Mouse (Mus musculus) liver, embryonic 15.5 days (tissue): ENCODE measurements at regions not wholly inside any gene's neighbourhood (a gene's known extent, or its start where the extent isn't known, plus 50 kb on each side); places are given as distances from the start of the nearest gene placed in this dataset.

Experiments
- ATAC-seq: fragments of 200-750 bp; cut with Nextera tagmentation; 2 replicates; pipeline ENCODE4 v1.8.0; 2017; ENCODE audit warnings: moderate number of reproducible peaks, mild to moderate bottlenecking, moderate library complexity; ENCODE audit not compliant: insufficient read depth
- H3K27ac ChIP-seq: fragments of 300-500 bp; sonication (generic); replicated peaks from 2 replicates; pipeline ENCODE4 v1.5.1; 2015; ENCODE audit warnings: mild to moderate bottlenecking, inconsistent platforms
- H3K27me3 ChIP-seq: fragments of 300-500 bp; sonication (generic); 2 replicates; pipeline ENCODE4 v1.6.1; 2015; ENCODE audit warnings: mild to moderate bottlenecking, inconsistent platforms
- H3K36me3 ChIP-seq: fragments of 300-500 bp; sonication (generic); replicated peaks from 2 replicates; pipeline ENCODE4 v1.6.1; 2015; ENCODE audit warnings: moderate library complexity, mild to moderate bottlenecking, inconsistent platforms
- H3K4me1 ChIP-seq: fragments of 300-500 bp; sonication (generic); replicated peaks from 2 replicates; pipeline ENCODE4 v1.6.1; 2015; ENCODE audit warnings: inconsistent platforms
- H3K4me2 ChIP-seq: fragments of 300-500 bp; sonication (generic); 2 replicates; pipeline ENCODE4 v1.6.1; 2015; ENCODE audit warnings: moderate library complexity, mild to moderate bottlenecking, inconsistent platforms
- H3K4me3 ChIP-seq: fragments of 300-500 bp; sonication (generic); replicated peaks from 2 replicates; pipeline ENCODE4 v1.5.1; 2015; ENCODE audit warnings: mild to moderate bottlenecking, inconsistent platforms
- H3K9ac ChIP-seq: fragments of 300-500 bp; sonication (generic); 2 replicates; pipeline ENCODE4 v1.6.1; 2015; ENCODE audit warnings: moderate library complexity, mild to moderate bottlenecking, inconsistent platforms
- H3K9me3 ChIP-seq: fragments of 300-500 bp; sonication (generic); replicated peaks from 2 replicates; pipeline ENCODE4 v1.6.1; 2016; ENCODE audit warnings: inconsistent platforms
- WGBS: fragments of 180-500 bp; shearing (Covaris S2); methylation state at CpG from one replicate; pipeline ENCODE4 v1.1.7; 2015; ENCODE audit warnings: mixed read lengths; ENCODE audit not compliant: insufficient replicate concordance; 5-methylcytosine and 5-hydroxymethylcytosine counted together

DNA sequence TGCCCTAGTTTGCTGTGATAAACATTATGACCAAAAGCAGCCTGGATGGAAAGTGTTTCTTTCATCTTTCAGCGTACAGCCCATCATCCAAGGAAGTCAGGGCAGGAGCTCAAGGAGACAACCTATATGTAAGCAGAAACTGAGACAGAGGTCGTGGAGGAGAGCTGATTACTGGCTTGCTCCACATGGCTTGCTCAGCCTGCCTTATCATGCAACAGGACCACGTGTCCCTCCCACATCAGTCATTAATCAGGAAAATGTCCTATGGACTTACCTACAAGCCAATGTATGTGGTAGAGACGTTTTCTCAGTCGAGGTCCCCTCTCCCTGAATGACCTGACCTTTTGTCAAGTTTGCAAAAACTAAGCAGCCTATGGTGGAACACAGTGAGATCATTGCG lies 123.7 kb upstream of the Rnaseh2b start:
- 37% methylated on average over 6 of the region's 6 CpGs for WGBS
- Histone ChIP-seq H3K4me1 (no peaks in the 10 kb centered on the region), H3K9ac (no peak overlapping the region), H3K4me3 (no peak overlapping the region), H3K9me3 (no peaks in the 10 kb centered on the region), H3K27ac (no peak overlapping the region), H3K27me3 (no peaks in the 10 kb centered on the region), H3K36me3 (no peaks in the 10 kb centered on the region), H3K4me2 (no peak overlapping the region)
- ATAC-seq, result no peak

DNA sequence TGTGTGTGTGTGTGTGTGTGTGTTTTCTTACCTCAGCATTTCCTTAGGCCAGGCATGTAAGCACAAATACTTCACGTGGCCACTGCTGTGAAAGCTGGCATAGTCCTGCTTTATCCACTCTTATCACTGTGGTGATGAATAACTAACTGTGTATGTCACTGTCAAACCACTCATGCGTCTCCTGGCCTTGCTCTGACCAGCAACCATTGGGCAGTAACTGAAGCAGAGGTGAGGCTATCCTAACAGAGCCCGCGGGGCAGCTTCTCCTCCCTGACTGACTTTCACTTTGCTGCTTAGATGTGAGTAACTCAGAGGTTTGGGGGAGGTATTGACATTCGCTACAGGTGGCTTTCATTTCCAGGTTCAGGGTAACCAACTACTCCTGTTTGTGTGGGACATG lies 122.0 kb upstream of the Rnaseh2b start:
- H3K4me3 ChIP-seq, result no peak overlapping the region
- H3K36me3 ChIP-seq, result no peaks in the 10 kb centered on the region
- no peak overlapping the region for H3K27ac ChIP-seq
- 48% methylated on average over 5 of the region's 5 CpGs for WGBS
- no peak for ATAC-seq
- no peaks in the 10 kb centered on the region for H3K27me3 ChIP-seq
- no peaks in the 10 kb centered on the region for H3K4me1 ChIP-seq
- no peak overlapping the region for H3K9ac ChIP-seq
- H3K9me3 ChIP-seq, result no peaks in the 10 kb centered on the region
- no peak overlapping the region for H3K4me2 ChIP-seq

DNA sequence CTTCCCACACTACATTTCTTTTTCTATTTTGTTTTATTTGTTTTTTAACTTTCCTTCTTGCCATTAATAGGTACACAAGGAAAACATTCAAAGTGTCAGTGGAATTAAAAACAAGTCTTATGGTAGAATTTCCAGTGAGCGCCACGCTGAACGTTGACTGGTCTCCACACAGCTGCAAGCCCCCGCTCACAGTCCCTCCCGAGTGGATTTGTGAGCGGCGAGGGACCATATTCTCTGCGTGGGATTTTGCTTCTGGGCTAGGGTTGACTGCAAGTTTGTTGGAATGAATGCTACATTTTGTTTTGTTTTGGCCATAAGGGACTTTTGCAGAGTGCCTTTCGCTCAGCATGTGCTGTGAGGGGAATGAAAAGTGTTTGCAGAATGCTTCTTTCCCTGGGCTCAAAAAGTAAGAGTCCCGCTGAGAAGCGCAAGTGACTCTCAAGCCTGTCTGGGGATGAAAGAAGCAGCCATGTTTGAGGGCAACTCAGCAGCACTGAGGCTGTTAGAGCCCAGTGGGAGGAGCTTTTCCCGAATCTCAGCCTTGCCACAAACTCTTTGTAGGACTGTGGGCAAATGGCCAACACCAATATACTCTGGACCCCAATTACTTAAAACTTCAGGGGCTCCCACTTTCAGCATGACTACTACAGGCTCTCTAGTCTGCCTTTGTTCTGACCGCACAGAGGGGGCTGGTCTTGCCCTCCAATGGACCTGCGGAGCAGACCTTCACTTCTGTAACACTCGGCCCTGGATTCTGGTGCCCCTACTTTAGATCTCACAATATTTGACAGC lies 120.9 kb upstream of the Rnaseh2b start:
- Histone ChIP-seq H3K4me3 (no peak overlapping the region), H3K4me2 (no peak overlapping the region), H3K36me3 (no peaks in the 10 kb centered on the region), H3K27me3 (no peaks in the 10 kb centered on the region), H3K9me3 (no peaks in the 10 kb centered on the region), H3K27ac (no peak overlapping the region), H3K4me1 (no peaks in the 10 kb centered on the region), H3K9ac (no peak overlapping the region)
- 75% methylated on average over 15 of the region's 15 CpGs for WGBS
- no peak for ATAC-seq

DNA sequence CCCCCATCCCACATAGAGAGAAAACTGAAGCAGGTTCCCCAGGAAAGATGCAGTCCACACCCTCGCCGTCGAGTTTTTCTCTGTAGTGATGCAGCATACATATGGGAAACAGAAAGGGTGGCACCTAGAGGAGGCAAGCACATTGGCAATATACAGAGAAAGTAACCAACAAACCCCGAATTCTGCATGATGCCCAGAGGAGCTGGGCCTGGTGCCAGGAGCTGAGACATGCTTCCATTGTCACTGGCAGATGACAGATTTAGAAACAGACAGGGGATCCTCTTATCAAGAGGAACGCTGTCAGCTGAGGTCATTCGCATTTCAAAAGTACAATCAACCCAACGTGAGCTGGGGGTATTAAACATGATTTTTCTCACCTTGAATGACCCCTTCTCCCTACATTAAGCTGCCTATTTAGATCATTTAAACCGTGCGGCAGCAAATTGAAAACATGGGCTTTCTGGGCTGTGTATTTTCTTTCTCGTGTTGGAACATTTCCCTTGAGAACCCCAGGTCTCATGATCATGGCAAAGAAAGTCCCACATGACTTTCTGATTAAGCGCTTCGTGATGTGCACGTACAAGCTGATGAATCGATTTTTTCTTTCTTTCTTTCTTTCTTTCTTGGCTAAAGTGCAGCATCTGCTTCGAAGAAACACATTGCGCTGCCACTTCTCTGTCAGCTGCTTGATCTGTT lies 118.4 kb upstream of the Rnaseh2b start:
- no peak overlapping the region for H3K27ac ChIP-seq
- H3K4me1 ChIP-seq, result no peaks in the 10 kb centered on the region
- H3K4me2 ChIP-seq, result no peak overlapping the region
- H3K9me3 ChIP-seq, result no peaks in the 10 kb centered on the region
- WGBS, result 62% methylated on average over 16 of the region's 16 CpGs
- no peaks in the 10 kb centered on the region for H3K27me3 ChIP-seq
- no peak for ATAC-seq
- H3K9ac ChIP-seq, result no peak overlapping the region
- no peak overlapping the region for H3K4me3 ChIP-seq
- H3K36me3 ChIP-seq, result no peaks in the 10 kb centered on the region

- no peak for ATAC-seq
- Histone ChIP-seq H3K9me3 (no peaks in the 10 kb centered on the region), H3K27ac (no peak overlapping the region), H3K4me2 (no peak overlapping the region), H3K27me3 (no peaks in the 10 kb centered on the region), H3K4me3 (no peak overlapping the region), H3K9ac (no peak overlapping the region), H3K4me1 (no peaks in the 10 kb centered on the region), H3K36me3 (no peaks in the 10 kb centered on the region)
- 46% methylated on average over 12 of the region's 12 CpGs for WGBS
Observed at GRCm38 (mm10) chr14:62175384-62176048, 116.9 kb upstream of the Rnaseh2b start.

GRCm38 (mm10) chr14:62177509-62177908 lies 114.9 kb upstream of the Rnaseh2b start:
- Histone ChIP-seq H3K4me3 (no peak overlapping the region), H3K36me3 (no peaks in the 10 kb centered on the region), H3K27me3 (no peaks in the 10 kb centered on the region), H3K9ac (no peak overlapping the region), H3K4me1 (no peaks in the 10 kb centered on the region), H3K9me3 (no peaks in the 10 kb centered on the region), H3K27ac (no peak overlapping the region), H3K4me2 (no peak overlapping the region)
- 52% methylated on average over 5 of the region's 5 CpGs for WGBS
- no peak for ATAC-seq

DNA sequence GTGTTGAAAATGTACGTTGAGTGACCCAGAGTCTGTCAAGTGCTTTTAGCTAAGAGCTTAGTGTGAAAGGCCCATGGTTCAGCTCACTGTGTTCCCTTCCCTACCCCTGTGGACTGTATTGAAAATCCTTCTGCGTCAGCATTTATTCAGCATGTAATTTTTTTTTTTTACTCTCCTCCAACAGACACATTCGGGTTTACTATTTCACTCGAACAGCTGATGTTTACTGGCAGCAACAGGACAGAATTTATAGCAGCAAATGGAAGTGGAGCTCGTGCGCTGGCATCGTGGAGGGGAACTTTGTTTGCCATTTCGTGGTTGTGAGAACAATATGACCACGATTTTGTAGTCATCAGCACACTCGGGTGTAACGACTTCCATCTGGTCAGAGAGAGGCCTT lies 105.0 kb upstream of the Rnaseh2b start:
- no peaks in the 10 kb centered on the region for H3K27me3 ChIP-seq
- H3K9me3 ChIP-seq, result no peaks in the 10 kb centered on the region
- H3K4me1 ChIP-seq, result no peaks in the 10 kb centered on the region
- no peak overlapping the region for H3K4me3 ChIP-seq
- H3K36me3 ChIP-seq, result no peaks in the 10 kb centered on the region
- H3K27ac ChIP-seq, result no peak overlapping the region
- ATAC-seq, result no peak
- WGBS, result 49% methylated on average over 11 of the region's 11 CpGs
- H3K4me2 ChIP-seq, result no peak overlapping the region
- no peak overlapping the region for H3K9ac ChIP-seq

- WGBS, result 48% methylated on average over 7 of the region's 7 CpGs
- no peak for ATAC-seq
- H3K4me2 ChIP-seq, result no peak overlapping the region
- H3K36me3 ChIP-seq, result no peaks in the 10 kb centered on the region
- H3K9ac ChIP-seq, result no peak overlapping the region
- H3K9me3 ChIP-seq, result no peaks in the 10 kb centered on the region
- H3K4me3 ChIP-seq, result no peak overlapping the region
- no peaks in the 10 kb centered on the region for H3K27me3 ChIP-seq
- no peak overlapping the region for H3K27ac ChIP-seq
- no peaks in the 10 kb centered on the region for H3K4me1 ChIP-seq
Observed at GRCm38 (mm10) chr14:62188147-62188885, 104.1 kb upstream of the Rnaseh2b start.

DNA sequence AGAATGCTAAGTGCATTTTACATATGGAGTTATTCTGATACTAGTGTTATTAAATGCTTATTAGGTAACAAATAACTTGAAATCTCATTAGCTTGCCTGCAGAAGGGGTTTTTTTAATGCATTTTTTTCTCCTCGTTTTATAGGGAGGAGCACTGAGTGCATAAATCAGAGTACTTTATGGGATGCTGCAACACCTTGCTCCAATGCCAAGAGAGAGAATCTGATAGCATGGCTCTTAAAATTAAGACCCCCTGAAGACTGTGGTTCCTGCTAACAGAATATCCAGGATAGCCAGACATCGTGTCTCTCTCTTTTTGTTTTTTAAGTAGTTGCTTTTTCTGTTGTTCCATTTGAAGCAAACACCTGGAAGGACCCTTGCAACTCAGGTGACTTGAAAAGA lies 100.8 kb upstream of the Rnaseh2b start:
- no peaks in the 10 kb centered on the region for H3K9me3 ChIP-seq
- no peak for ATAC-seq
- H3K9ac ChIP-seq, result no peak overlapping the region
- H3K27ac ChIP-seq, result no peak overlapping the region
- H3K27me3 ChIP-seq, result no peaks in the 10 kb centered on the region
- no peak overlapping the region for H3K4me2 ChIP-seq
- H3K4me1 ChIP-seq, result no peaks in the 10 kb centered on the region
- WGBS, result 43% methylated on average over 2 of the region's 2 CpGs
- H3K4me3 ChIP-seq, result no peak overlapping the region
- H3K36me3 ChIP-seq, result no peaks in the 10 kb centered on the region

DNA sequence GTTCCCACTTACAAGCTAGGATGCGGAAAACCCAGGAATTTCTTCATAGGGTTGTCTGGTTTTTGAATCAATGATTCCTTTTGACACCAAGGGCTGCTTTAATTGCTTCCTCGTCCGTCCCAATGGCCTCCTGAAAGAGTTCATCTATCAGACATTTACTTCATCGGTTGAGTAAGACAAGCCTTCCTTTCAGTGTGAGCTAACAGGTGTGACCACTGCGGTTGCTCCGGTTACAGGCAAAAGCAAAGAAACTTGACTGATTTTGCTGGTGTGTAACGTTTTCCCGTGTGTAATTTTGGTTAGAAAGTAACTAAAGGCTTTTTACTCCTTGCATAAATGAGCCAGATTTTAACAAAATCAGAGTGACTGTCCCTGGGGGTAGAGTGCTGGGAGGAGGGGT lies 99.6 kb upstream of the Rnaseh2b start:
- H3K27ac ChIP-seq, result no peak overlapping the region
- no peaks in the 10 kb centered on the region for H3K4me1 ChIP-seq
- ATAC-seq, result no peak
- 65% methylated on average over 8 of the region's 8 CpGs for WGBS
- H3K36me3 ChIP-seq, result no peaks in the 10 kb centered on the region
- no peak overlapping the region for H3K4me2 ChIP-seq
- H3K9me3 ChIP-seq, result no peaks in the 10 kb centered on the region
- H3K27me3 ChIP-seq, result no peaks in the 10 kb centered on the region
- no peak overlapping the region for H3K4me3 ChIP-seq
- no peak overlapping the region for H3K9ac ChIP-seq

- Histone ChIP-seq H3K27ac (no peak overlapping the region), H3K27me3 (no peaks in the 10 kb centered on the region), H3K4me3 (no peak overlapping the region), H3K4me2 (no peak overlapping the region), H3K9ac (no peak overlapping the region), H3K9me3 (no peaks in the 10 kb centered on the region), H3K4me1 (no peaks in the 10 kb centered on the region), H3K36me3 (no peaks in the 10 kb centered on the region)
- 28% methylated on average over 4 of the region's 4 CpGs for WGBS
- no peak for ATAC-seq
Observed at GRCm38 (mm10) chr14:62193371-62193770, 99.0 kb upstream of the Rnaseh2b start.
